Mouse (Mus musculus): ENCODE results near the gene Zfp553. TPM values are rescaled to one million over a fixed set of nuclear protein-coding genes. Genes with fewer than 3 reads are reported as not detected.

Zfp553 gene
- polyA plus RNA-seq, 1 experiment from 2014 or later = 29.7 TPM

DNA sequence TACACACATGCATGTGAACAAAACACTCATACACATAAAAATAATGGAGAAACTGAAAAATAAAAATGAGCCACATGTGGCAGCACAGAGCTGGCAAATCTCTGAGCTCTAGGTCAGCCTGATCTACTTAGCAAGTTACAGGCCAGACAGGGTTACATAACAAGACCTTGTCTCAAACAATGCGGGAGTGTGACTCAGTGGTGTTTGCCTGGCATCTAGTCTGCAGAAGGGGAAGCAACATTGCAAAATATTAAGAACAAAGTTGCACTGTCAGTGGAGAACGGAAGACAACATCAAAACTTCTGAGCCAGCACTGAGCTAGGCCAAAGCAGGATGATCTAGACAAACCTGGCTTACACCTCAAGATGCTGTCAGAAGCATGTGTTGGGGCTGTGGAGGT is 37.4 kb downstream of the Zfp553 start:
- no peak for DNase-seq (ENCODE audit: low spot score)

DNA sequence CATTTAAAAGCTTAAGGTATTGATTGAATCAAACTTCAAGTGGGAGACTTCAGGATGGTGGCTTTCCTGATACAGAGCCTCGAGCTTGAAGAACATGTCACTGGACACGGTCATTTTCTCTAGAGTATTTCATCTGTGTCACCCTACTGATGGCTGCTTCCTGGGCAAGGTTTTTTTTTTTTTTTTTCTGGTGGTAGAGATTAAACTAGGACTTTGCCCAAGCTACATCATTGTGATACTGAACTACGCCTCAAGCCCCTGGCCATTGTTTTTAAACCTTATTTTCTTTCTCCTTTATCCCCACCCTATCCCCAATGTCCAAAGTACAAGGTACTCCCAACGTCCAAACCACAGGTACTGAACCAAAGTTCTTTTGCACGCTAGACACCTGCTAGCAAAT is 37.8 kb downstream of the Zfp553 start:
- no peak for DNase-seq (ENCODE audit: low spot score)

DNA sequence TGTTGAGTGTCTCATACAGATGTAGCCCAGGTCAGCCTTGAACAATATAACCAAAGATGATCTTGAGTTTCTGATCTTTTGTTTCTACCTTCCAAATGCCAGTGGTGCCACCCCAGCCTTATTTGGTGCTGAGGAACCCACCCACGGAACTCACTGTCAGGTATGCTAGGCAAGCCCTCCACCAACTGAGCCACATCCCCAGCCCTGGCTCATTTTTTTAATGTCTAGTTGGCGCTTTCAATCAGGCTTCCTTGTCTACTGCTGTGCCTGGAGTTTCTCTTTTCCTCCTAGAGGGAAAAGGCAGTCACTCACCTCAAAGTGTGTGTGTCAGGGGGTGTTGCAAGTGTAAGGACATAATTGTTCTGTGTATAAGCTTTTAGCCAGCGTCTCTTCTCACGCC is 38.2 kb downstream of the Zfp553 start:
- no peak for DNase-seq (ENCODE audit: low spot score)

DNA sequence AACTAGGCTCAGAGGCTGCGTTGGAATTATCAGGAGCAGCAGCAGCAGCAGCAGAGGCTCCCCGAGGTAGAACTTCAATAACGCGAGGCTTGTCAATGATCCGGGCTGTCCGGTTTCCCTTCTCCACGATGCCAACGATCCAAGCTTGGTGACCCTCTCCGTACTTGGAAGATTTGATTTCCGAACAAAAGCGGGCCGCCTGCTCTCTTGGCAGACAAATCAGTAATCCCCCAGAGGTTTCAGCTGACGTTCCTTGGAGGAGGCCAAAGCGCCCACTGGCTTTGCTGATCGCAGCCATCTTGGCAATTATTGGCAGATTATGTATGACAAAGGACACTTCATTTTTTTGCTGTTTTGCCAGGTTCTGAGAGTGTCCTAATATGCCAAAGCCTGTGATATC is 39.7 kb downstream of the Zfp553 start:
- DNase-seq (ENCODE audit: low spot score) = no peak

DNA sequence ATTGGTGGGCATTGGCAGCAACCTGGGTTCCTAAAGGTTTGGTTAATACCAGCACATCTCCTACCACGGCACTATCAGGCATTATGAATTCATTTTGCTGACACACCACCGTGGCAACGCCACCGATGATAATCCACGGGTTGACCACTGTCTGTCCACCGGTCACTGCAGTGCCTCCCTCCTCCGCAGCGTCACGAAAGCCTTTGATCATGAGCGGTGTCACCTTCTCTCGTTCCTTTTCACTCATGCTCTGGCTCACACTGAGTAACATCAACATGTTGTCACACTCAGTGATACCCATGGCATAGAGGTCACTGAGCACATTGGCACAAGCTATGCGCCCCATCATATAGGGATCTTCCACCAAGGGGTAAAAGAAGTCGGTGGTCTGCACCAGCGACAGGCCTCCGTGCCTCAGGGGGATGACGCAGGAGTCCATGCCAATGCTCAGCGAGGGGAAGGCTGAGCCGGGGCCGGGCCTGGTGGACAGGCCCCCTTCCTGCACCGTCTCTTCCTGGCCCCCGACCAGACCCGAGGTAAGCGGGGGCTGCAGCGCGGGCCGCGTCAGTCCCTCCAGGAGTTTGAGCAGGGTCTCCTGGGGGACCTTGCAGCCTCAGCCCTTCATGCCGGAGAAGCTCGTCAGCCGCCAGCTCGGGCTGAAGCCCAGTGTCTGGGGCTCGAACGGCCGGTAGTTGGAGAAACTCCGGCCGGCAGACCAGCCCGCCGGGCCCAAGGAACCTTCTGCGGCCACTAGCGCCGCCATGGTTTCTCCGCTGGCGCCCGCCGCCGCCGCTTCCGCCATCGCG is 40.5 kb downstream of the Zfp553 start:
- no peak for DNase-seq (ENCODE audit: low spot score)

DNA sequence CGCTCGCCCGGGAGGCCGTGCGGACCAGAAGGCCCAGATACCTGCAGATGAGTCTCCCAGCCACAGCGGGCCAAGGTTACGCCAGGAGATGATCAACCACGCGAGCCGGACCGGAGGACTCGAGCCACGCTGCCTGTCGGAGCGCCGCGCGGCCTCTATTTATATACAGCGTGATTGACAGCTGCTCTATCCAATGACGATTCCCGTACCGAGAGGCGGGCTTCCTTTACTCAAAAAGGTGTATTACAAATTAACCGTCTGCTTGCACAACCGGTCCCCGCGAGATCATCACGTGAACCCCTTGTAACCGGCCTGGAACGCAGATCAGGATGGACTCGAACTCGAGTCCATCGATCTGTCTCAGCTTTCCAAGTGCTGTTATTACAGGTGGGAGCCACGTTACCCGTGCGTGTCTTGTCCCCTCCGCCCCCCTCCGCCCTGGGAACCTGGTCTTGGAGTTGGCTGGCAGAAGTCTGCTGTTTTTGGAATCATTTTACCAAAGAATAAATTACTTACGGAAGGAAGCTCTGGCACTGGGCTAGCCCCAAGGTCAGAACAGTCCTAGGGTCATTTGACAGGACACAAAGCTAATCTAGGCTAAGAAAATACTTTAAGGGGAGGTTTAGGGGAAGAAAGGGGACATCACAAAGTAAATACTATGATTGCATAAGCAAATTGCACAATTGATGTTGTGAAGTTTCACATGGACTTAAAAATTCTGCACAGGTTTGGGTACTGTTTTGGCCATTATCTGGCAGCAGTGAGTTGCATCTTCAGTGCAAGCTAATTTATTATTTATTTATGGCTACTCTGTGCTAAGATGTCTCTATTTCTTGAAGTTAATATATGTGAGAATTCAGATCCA is 41.3 kb downstream of the Zfp553 start, which contains the start of gene Sephs2:
TSS of gene Sephs2 (minus strand) at position 131 of the 865 bp plus-strand sequence.
- DNase-seq (ENCODE audit: low spot score) = peak; percentile 95

DNA sequence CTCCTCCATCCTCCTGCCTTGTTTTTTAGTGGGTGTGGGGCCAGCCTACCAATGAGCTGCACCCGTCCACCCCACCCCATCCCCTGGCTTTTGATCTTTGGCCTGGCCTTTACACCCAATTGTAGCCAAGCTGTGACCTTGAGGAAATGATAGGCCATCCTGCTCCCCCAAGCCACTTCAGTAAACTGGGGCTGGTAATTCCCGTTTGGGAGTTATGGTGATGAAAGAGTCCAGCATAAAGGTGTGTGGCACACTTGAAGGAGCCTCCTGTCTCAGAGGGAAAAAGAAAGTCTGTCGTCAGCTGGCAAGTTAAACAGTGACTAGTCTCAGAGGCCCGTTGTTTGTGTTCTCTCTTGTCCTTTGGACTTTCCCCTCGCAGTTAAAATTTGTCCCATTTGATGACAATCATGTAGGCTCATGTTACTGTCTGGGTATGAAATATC is 43.7 kb downstream of the Zfp553 start:
- no peak for DNase-seq (ENCODE audit: low spot score)

DNA sequence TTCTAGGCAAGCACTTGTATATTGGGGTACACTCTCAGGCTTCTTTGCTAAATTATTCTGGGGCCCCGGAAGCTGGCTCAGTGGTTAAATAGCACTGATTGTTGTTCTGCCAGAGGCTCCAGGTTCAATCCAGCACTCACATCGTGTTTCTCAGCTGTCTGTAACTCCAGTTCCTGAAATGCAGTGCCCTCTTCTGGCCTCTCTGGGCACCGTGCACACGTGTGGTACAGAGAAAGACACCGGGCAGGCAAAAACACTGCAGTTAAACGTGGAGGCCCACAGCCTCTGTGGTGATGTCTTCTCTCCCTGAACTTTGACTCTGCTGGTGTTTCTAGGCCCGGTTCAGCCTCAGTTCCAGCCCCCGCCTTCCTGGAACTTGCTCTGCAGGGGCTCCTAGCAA is 45.5 kb downstream of the Zfp553 start:
- DNase-seq (ENCODE audit: low spot score) = peak; percentile 84

DNA sequence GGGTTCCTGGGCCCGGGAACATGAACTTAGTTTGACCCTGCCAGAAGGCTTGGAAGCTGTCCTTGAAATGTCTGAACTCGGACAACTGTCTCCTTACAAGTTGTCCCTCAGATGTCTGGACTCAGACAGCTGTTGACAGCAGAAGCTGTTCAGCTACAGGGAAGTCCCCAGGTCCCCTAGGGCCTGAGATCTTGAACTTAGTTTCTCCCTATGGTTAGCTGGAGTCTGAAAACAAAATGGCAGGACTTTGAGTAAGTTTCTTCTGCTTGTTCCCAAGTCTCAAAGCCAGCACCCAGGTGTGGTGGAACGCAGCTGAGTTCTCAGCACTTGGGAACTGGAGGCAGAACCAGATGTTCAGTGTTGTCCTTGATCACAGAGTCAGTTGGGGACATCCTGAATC is 47.2 kb downstream of the Zfp553 start:
- peak; percentile 70 for DNase-seq (ENCODE audit: low spot score)

DNA sequence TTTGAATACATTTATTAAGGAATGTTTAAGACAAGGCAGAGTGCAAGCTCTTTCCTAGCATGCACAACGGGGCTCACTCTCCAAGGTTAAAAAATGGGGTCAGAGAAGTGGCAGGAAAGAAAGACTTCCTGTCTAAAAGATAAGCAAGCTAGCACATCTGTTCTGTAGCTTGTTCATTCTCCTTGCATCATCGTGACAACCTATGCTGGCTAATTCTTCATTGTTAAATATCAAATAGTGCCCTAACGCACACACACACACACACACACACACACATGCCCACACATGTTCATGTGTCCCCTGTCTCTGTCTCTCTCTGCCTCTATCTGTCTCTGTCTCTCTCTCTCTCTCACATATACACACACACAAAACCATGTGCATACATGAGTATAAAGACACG is 48.3 kb downstream of the Zfp553 start:
- peak; percentile 60 for DNase-seq (ENCODE audit: low spot score)

DNA sequence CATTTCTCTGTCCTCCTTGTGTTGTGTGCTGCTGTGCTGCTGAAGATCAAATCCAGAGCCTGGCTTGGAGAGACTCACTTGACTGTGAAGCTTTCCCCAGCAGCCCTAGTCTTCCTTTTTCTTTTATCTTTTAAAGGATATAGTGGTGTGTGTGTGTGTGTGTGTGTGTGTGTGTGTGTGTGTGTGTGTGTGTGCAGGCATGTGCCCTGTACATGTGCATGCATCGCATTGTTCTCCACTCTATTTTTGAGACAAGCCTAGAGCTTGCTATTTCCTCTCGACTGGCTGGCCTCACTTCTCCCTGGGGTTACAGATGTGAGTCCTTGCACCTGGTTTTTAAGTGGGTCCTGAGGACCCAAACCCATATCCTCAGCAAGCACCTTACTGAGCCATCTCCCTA is 49.3 kb downstream of the Zfp553 start:
- peak; percentile 44 for DNase-seq (ENCODE audit: low spot score)

DNA sequence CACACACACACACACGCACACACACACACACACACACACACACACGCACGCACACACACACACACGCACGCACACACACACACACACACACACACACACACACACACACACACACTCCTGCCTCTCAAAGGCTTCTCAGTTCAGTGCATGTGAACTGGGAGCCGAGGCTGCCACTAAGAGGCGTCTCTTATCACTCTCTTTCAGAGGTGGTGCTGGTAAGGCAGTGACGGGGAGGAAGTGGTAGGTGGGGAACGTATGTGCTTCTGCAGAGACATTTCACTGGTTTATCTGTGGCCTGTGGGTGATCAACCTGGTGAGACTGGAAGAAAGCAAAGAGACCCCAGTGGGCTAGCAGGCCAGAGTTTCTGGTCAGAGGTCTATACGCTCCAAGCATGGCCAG is 52.3 kb downstream of the Zfp553 start:
- peak; percentile 85 for DNase-seq (ENCODE audit: low spot score)

Other genes starting within 250 kb of the Zfp553 start
- gene Mvp, start 218.4 kb upstream of the Zfp553 start, polyA plus RNA-seq (2015; fragmentation: Nextera tagmentation; extraction: Ambion mirVana) = 29.8 and 32.5 TPM in 2 replicates
- gene Pagr1b, start 216.6 kb upstream of the Zfp553 start, polyA plus RNA-seq (2015; fragmentation: Nextera tagmentation; extraction: Ambion mirVana) = 0.60 and 1.2 TPM in 2 replicates
- gene Pagr1a, start 215.7 kb upstream of the Zfp553 start, polyA plus RNA-seq (2015; fragmentation: Nextera tagmentation; extraction: Ambion mirVana) = 51.8 and 100 TPM in 2 replicates
- gene Gm42742, start 212.0 kb upstream of the Zfp553 start, polyA plus RNA-seq (2015; fragmentation: Nextera tagmentation; extraction: Ambion mirVana) = 57.8 and 80.0 TPM in 2 replicates
- gene Prrt2, start 211.8 kb upstream of the Zfp553 start, polyA plus RNA-seq (2015; fragmentation: Nextera tagmentation; extraction: Ambion mirVana) = 0.57 and 0.69 TPM in 2 replicates
- 111 and 132 TPM in 2 replicates for gene Maz, start 206.0 kb upstream of the Zfp553 start, polyA plus RNA-seq (2015; fragmentation: Nextera tagmentation; extraction: Ambion mirVana)
- gene Kif22, start 190.6 kb upstream of the Zfp553 start, polyA plus RNA-seq (2015; fragmentation: Nextera tagmentation; extraction: Ambion mirVana) = 117 and 133 TPM in 2 replicates
- gene Zg16, start 145.7 kb upstream of the Zfp553 start, polyA plus RNA-seq (2015; fragmentation: Nextera tagmentation; extraction: Ambion mirVana) = 2.4 and 2.7 TPM in 2 replicates
- 154 and 165 TPM in 2 replicates for gene AI467606, start 141.7 kb upstream of the Zfp553 start, polyA plus RNA-seq (2015; fragmentation: Nextera tagmentation; extraction: Ambion mirVana)
- gene Qprt, start 110.8 kb upstream of the Zfp553 start, polyA plus RNA-seq (2015; fragmentation: Nextera tagmentation; extraction: Ambion mirVana) = 0.99 and 1.4 TPM in 2 replicates
- 26.6 and 26.7 TPM in 2 replicates for gene Spn, start 95.2 kb upstream of the Zfp553 start, polyA plus RNA-seq (2015; fragmentation: Nextera tagmentation; extraction: Ambion mirVana)
- 59.5 and 62.0 TPM in 2 replicates for gene Cd2bp2, start 37.0 kb upstream of the Zfp553 start, polyA plus RNA-seq (2015; fragmentation: Nextera tagmentation; extraction: Ambion mirVana)
- gene Tbc1d10b, start 24.6 kb upstream of the Zfp553 start, polyA plus RNA-seq (2015; fragmentation: Nextera tagmentation; extraction: Ambion mirVana) = 20.5 and 27.4 TPM in 2 replicates
- 67.7 and 68.9 TPM in 2 replicates for gene Mylpf, start 24.2 kb upstream of the Zfp553 start, polyA plus RNA-seq (2015; fragmentation: Nextera tagmentation; extraction: Ambion mirVana)
- 638 and 684 TPM in 2 replicates for gene Sept1, start 69 bp downstream of the Zfp553 start, polyA plus RNA-seq (2015; fragmentation: Nextera tagmentation; extraction: Ambion mirVana)
- gene Zfp771, start 11.2 kb downstream of the Zfp553 start, polyA plus RNA-seq (2015; fragmentation: Nextera tagmentation; extraction: Ambion mirVana) = 34.7 and 37.0 TPM in 2 replicates
- 181 and 213 TPM in 2 replicates for gene Dctpp1, start 27.6 kb downstream of the Zfp553 start, polyA plus RNA-seq (2015; fragmentation: Nextera tagmentation; extraction: Ambion mirVana)
- 146 and 151 TPM in 2 replicates for gene Sephs2, start 41.0 kb downstream of the Zfp553 start, polyA plus RNA-seq (2015; fragmentation: Nextera tagmentation; extraction: Ambion mirVana)
- gene Itgal, start 63.2 kb downstream of the Zfp553 start, polyA plus RNA-seq (2015; fragmentation: Nextera tagmentation; extraction: Ambion mirVana) = 81.6 and 96.5 TPM in 2 replicates
- gene Zfp768, start 112.5 kb downstream of the Zfp553 start, polyA plus RNA-seq (2015; fragmentation: Nextera tagmentation; extraction: Ambion mirVana) = 2.5 TPM in 2 replicates
- gene Zfp747, start 143.0 kb downstream of the Zfp553 start, polyA plus RNA-seq (2015; fragmentation: Nextera tagmentation; extraction: Ambion mirVana) = 7.3 and 8.0 TPM in 2 replicates
- gene 9130019O22Rik, start 154.1 kb downstream of the Zfp553 start, polyA plus RNA-seq (2015; fragmentation: Nextera tagmentation; extraction: Ambion mirVana) = 4.8 and 6.0 TPM in 2 replicates
- 4.4 and 4.9 TPM in 2 replicates for gene E430018J23Rik, start 160.6 kb downstream of the Zfp553 start, polyA plus RNA-seq (2015; fragmentation: Nextera tagmentation; extraction: Ambion mirVana)
- gene Zfp764, start 173.8 kb downstream of the Zfp553 start, polyA plus RNA-seq (2015; fragmentation: Nextera tagmentation; extraction: Ambion mirVana) = 6.8 and 7.0 TPM in 2 replicates
- gene Zfp688, start 189.0 kb downstream of the Zfp553 start, polyA plus RNA-seq (2015; fragmentation: Nextera tagmentation; extraction: Ambion mirVana) = 26.2 and 28.0 TPM in 2 replicates
- gene Zfp689, start 216.1 kb downstream of the Zfp553 start, polyA plus RNA-seq (2015; fragmentation: Nextera tagmentation; extraction: Ambion mirVana) = 4.3 and 4.7 TPM in 2 replicates
- 51.0 and 54.6 TPM in 2 replicates for gene Prr14, start 226.6 kb downstream of the Zfp553 start, polyA plus RNA-seq (2015; fragmentation: Nextera tagmentation; extraction: Ambion mirVana)
- 14.6 and 20.0 TPM in 2 replicates for gene Fbrs, start 246.1 kb downstream of the Zfp553 start, polyA plus RNA-seq (2015; fragmentation: Nextera tagmentation; extraction: Ambion mirVana)